Mouse (Mus musculus) thymus, adult 2 months (tissue): ENCODE measurements around the gene Efhc2.

Experiments used
- CTCF ChIP-seq: fragments of 200-500 bp; IDR thresholded peaks from 2 replicates; pipeline ENCODE4 v1.5.1; 2012; ENCODE audit warnings: mild to moderate bottlenecking, control low read depth, low read length, moderate library complexity, borderline replicate concordance; ENCODE audit not compliant: control insufficient read depth, poor library complexity, insufficient read depth; ENCODE audit errors: extremely low read depth
- POLR2A ChIP-seq: fragments of 200-500 bp; IDR thresholded peaks from 2 replicates; pipeline ENCODE4 v1.6.1; 2012; ENCODE audit warnings: mild to moderate bottlenecking, low read length, control low read depth, moderate library complexity; ENCODE audit not compliant: control insufficient read depth, poor library complexity, insufficient read depth; ENCODE audit errors: extremely low read depth

DNA sequence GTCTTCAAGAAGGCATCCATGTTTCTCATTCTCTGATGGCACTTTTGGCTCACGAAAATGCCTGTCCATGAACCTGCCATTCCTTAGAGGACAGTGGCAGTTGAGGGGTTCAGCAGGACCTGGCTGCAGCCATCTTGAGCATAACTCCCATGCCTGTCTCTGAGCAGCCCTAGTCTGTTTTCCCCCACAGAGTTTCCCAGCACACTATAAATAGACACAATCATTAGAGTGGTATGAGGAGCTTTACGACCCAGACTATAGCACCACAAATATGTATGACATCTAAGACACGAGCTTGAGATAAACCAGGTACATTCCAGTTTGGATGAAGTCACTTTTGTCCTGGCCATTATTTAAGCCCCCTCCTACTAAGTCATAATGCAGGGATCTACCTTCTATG is 143.4 kb downstream of the Efhc2 start:
- TF ChIP-seq CTCF: no peak
- TF ChIP-seq POLR2A: no peak
